Mouse (Mus musculus): Measurements from ENCODE around the gene Ryr2.

DNA sequence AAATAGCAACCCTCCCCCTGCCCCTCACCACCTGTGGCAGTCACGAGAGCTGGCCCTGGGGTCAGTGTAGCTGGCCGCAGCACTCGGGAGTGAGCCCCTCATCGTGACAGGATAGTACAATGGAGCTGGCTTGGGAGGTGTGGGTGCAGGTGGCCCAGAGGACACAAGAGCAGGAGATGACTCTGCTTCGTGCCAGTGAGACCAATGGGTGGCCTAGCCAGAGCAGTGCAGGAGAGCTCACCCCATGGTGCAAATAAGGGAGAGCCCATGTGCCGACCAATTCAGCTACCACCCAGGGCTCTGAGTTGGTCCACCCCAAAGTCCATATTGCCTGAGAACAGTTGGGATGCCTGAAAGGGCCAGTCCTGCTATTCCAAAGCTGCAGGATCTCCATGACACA is 31.8 kb downstream of the Ryr2 start:
- TF ChIP-seq POLR2A (IDR thresholded peaks at IDR 0.05; ENCODE audit: borderline replicate concordance, low read depth, low read length) (no peak), CTCF (IDR thresholded peaks at IDR 0.05; ENCODE audit: low read depth, low read length) (no peak)

Data from bone marrow macrophage, adult 2 months (primary cell).